Mouse (Mus musculus) E14TG2a.4 (cell line): ENCODE measurements around the gene Camk1g.

Source experiments
- CTCF ChIP-seq: conservative IDR thresholded peaks from 2 replicates; pipeline ENCODE4 v1.5.1; 2014; ENCODE audit warnings: low read length
- NANOG ChIP-seq: IDR thresholded peaks from 2 replicates; pipeline ENCODE4 v1.6.1; 2014; ENCODE audit warnings: borderline replicate concordance, low read length, mixed read lengths
- POU5F1 ChIP-seq: IDR thresholded peaks from 2 replicates; pipeline ENCODE4 v1.6.1; 2014; ENCODE audit warnings: low read length, borderline replicate concordance

- TF ChIP-seq CTCF (no peak), POU5F1 (no peak), NANOG (no peak)
Observed at GRCm38 (mm10) chr1:193326456-193327145, 43.5 kb downstream of the Camk1g start.
